In the genomic region with DNA sequence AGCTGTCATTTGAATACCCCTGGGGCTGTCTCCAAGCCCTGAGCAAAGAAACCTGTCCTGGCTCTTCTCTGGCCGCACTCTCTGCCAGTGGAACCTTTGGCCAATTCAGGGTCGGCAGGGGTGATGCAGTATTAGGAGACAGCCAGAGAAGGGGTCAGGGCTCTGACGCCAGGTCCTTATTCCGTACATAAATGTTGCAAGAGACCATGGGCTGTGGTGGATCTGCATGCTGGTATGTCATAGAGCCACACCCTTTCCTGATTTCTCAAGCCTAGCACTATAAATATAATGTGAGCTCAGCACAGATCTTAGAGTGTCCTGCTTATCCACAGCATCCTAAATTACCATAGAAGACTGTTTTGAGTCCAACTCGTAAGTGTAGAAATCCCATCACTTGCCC, we compare ENCODE assay signal across 9 mouse cellular contexts.
DNase-seq lines count a peak whose midpoint lies in the region; ATAC-seq lines count a peak whose summit lies in the region.
"Had no signal": no experiment of that assay in that cellular context is flagged by ENCODE, and none has a peak within 500 bp of the region (broad histone marks: within the 10 kb centered on the region; RNA-seq: fewer than 3 reads in every experiment).

No protein-coding gene starts in this region.

- H3K9me3 ChIP-seq in hindbrain, embryonic 10.5 days: no peaks in the 10 kb centered on the region
- no peaks in the 10 kb centered on the region for H3K9me3 ChIP-seq in hindbrain, embryonic 12.5 days (replicated peaks)
- H3K9me3 ChIP-seq in embryonic facial prominence, embryonic 10.5 days: no peaks in the 10 kb centered on the region

- no peak for DNase-seq in hindbrain, embryonic 10.5 days (ENCODE audit: low spot score)
- DNase-seq in NIH3T3 (ENCODE audit: low read depth): peak; percentile 59
- no peak for DNase-seq in embryonic facial prominence, embryonic 10.5 days (ENCODE audit: low spot score)
- DNase-seq in lung, postnatal 4 days: peak; percentile 23 to 29
- DNase-seq in spleen, postnatal 36 days (ENCODE audit: low spot score in 2 of 2): no peak
- no peak for DNase-seq in spleen, postnatal 4 days (ENCODE audit: low spot score in 2 of 2)
- DNase-seq: right cerebral cortex, postnatal 14 days had no signal

- no peak overlapping the region for H3K4me2 ChIP-seq in hindbrain, embryonic 12.5 days (replicated peaks)

- no peak overlapping the region for H3K4me3 ChIP-seq in hindbrain, embryonic 10.5 days
- no peak overlapping the region for H3K4me3 ChIP-seq in hindbrain, embryonic 12.5 days
- H3K4me3 ChIP-seq in embryonic facial prominence, embryonic 10.5 days: no peak overlapping the region

- H3K36me3 ChIP-seq in hindbrain, embryonic 10.5 days: no peaks in the 10 kb centered on the region
- no peaks in the 10 kb centered on the region for H3K36me3 ChIP-seq in hindbrain, embryonic 12.5 days
- H3K36me3 ChIP-seq in embryonic facial prominence, embryonic 10.5 days (replicated peaks): no peaks in the 10 kb centered on the region

- WGBS in hindbrain, embryonic 10.5 days: 75% methylated on average over 5 of the region's 5 CpGs
- WGBS in hindbrain, embryonic 12.5 days: 77% methylated on average over 5 of the region's 5 CpGs
- 79% methylated on average over 5 of the region's 5 CpGs for WGBS in embryonic facial prominence, embryonic 10.5 days

- no peak overlapping the region for H3K9ac ChIP-seq in hindbrain, embryonic 12.5 days

- peak overlapping the region; percentile 77 for H3K27ac ChIP-seq in hindbrain, embryonic 10.5 days
- no peak overlapping the region for H3K27ac ChIP-seq in hindbrain, embryonic 12.5 days
- 0 out of 2 replicates have a peak overlapping the region, but pooled peaks have one; percentile 26 for H3K27ac ChIP-seq in embryonic facial prominence, embryonic 10.5 days (replicated peaks)

- peaks cover 35% of the 10 kb centered on the region for H3K4me1 ChIP-seq in hindbrain, embryonic 10.5 days (replicated peaks)
- peaks cover 12% of the 10 kb centered on the region for H3K4me1 ChIP-seq in hindbrain, embryonic 12.5 days
- peaks cover 23% of the 10 kb centered on the region for H3K4me1 ChIP-seq in embryonic facial prominence, embryonic 10.5 days

- ATAC-seq in hindbrain, embryonic 12.5 days (ENCODE audit: low FRiP score): no peak
- ATAC-seq: forebrain, embryonic 16.5 days had no signal

- H3K27me3 ChIP-seq in hindbrain, embryonic 10.5 days (ENCODE audit: insufficient read depth, poor library complexity, severe bottlenecking): no peaks in the 10 kb centered on the region
- no peaks in the 10 kb centered on the region for H3K27me3 ChIP-seq in hindbrain, embryonic 12.5 days
- H3K27me3 ChIP-seq in embryonic facial prominence, embryonic 10.5 days (replicated peaks; ENCODE audit: low read depth, poor library complexity, severe bottlenecking): no peaks in the 10 kb centered on the region

Comparison
In these comparisons a context has a peak if more than half of its experiments do, and no peak if none do; other contexts are left out.
1. DNase-seq: peak in NIH3T3 (single experiment) and lung, postnatal 4 days (2 of 2); none in hindbrain, embryonic 10.5 days (single experiment), embryonic facial prominence, embryonic 10.5 days (single experiment), spleen, postnatal 36 days (0 of 2) and spleen, postnatal 4 days (0 of 2).